Mouse (Mus musculus): Measurements from ENCODE around the gene BC004004.
"Not testable (repeated sequence)": the region's sequence is repeated elsewhere in the genome, so short reads cannot be mapped to it uniquely, and the experiment has no call there.

- not testable (repeated sequence) for TF ChIP-seq CTCF (conservative IDR thresholded peaks at IDR 0.05; ENCODE audit: low read length); POU5F1 (IDR thresholded peaks at IDR 0.05; ENCODE audit: borderline replicate concordance, low read length)
Observed at GRCm38 (mm10) chr17:29267040-29267439, 1.5 kb upstream of the BC004004 start.

All from E14TG2a.4 (cell line).